Mouse (Mus musculus) neural tube, embryonic 14.5 days (tissue): ENCODE data around the gene Man2b2. TPM values are rescaled to one million over a fixed set of nuclear protein-coding genes. Genes with fewer than 3 reads are reported as not detected.

Experiments used
- ATAC-seq: fragments of 200-750 bp; cut with Nextera tagmentation; 2 replicates; pipeline ENCODE4 v1.8.0; 2017; ENCODE audit warnings: low read depth, mild to moderate bottlenecking, moderate TSS enrichment, moderate library complexity
- H3K27ac ChIP-seq: fragments of 300-500 bp; sonication (generic); 2 replicates; pipeline ENCODE4 v1.5.1; 2014; ENCODE audit warnings: low read depth, mild to moderate bottlenecking, control low read depth, low read length, moderate library complexity, mixed read lengths
- H3K27me3 ChIP-seq: fragments of 300-500 bp; sonication (generic); 2 replicates; pipeline ENCODE4 v1.6.1; 2014; ENCODE audit warnings: low read length; ENCODE audit not compliant: control insufficient read depth, insufficient read depth
- H3K36me3 ChIP-seq: fragments of 300-500 bp; sonication (generic); 2 replicates; pipeline ENCODE4 v1.6.1; 2014; ENCODE audit warnings: low read length, mixed read lengths; ENCODE audit not compliant: control insufficient read depth, insufficient read depth
- H3K4me1 ChIP-seq: fragments of 300-500 bp; sonication (generic); 2 replicates; pipeline ENCODE4 v1.6.1; 2014; ENCODE audit warnings: low read length; ENCODE audit not compliant: control insufficient read depth, insufficient read depth
- H3K4me2 ChIP-seq: fragments of 300-500 bp; sonication (generic); 2 replicates; pipeline ENCODE4 v1.6.1; 2014; ENCODE audit warnings: mild to moderate bottlenecking, low read depth, low read length, control low read depth
- H3K4me3 ChIP-seq: fragments of 300-500 bp; sonication (generic); 2 replicates; pipeline ENCODE4 v1.5.1; 2014; ENCODE audit warnings: low read depth, low read length, control low read depth, mixed read lengths
- H3K9ac ChIP-seq: fragments of 300-500 bp; sonication (generic); replicated peaks from 2 replicates; pipeline ENCODE4 v1.6.1; 2014; ENCODE audit warnings: low read depth, mild to moderate bottlenecking, control low read depth, low read length, mixed read lengths
- H3K9me3 ChIP-seq: fragments of 300-500 bp; sonication (generic); 2 replicates; pipeline ENCODE4 v1.6.1; 2016; ENCODE audit warnings: low read length; ENCODE audit not compliant: control insufficient read depth
- WGBS: fragments of 180-500 bp; shearing (Covaris S2); extraction: QIAGEN DNeasy Blood & Tissue Kit; methylation state at CpG from one replicate; pipeline ENCODE4 v1.1.7; 2014; 5-methylcytosine and 5-hydroxymethylcytosine counted together
- polyA plus RNA-seq: library from polyadenylated mRNA; unstranded; fragments of >200 nt; fragmentation: Nextera tagmentation; extraction: Ambion mirVana; gene quantifications from 2 replicates; pipeline ENCODE4 v1.2.1, GENCODE M21; 2014

Gene Man2b2
- polyA plus RNA-seq, 1 experiment from 2014 or later = 12.2 TPM

DNA sequence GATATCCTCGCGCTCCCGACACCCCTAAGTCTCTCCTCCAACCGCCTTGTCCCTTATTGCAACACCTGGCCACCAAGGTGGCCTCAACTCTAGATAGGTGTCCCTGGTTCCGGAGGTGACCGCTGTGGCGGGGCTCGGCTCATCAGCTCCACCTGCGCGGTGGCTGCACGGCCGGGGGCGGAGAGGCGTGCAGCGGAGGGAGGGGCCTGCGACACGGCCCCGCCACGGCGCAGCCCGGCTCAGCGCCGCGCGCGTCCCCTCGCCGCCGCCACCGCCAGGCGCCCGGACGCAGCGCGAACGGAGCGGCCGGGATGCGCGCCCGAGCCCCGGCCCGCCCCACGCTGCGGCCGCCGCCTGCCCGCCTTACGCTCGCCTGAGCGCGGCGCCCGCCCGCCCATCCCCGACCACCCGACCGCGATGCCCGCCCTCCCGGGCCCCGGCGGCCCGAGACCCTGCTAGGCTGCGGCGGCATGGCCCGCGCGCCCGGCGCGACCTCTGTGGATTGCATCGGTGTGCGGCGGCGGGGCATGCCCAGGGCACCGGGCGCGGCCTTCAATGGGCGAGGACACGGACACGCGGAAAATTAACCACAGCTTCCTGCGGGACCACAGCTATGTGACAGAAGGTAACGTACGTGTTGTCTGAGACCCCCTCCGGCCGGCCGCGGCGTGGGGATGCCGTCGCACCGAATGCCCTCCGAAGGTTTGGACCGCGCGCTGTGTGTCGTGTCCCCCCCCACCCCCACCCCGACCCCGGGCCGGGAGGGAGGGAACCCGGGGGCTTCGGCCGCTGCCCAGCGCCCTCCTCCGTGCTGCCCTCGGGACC, 38.0 kb upstream of the Man2b2 start, which contains the start of gene Ppp2r2c:
Gene Ppp2r2c (plus strand): TSS at position 248 of the 825 bp plus-strand sequence.
- Histone ChIP-seq H3K27me3 (peaks cover 27% of the 10 kb centered on the region), H3K36me3 (no peaks in the 10 kb centered on the region), H3K9me3 (no peaks in the 10 kb centered on the region), H3K4me1 (0 out of 2 replicates have a peak, but pooled peaks cover 15% of the 10 kb centered on the region), H3K4me2 (peak within 1 kb of the TSS; percentile 82), H3K27ac (peak within 1 kb of the TSS; percentile 82), H3K9ac (peak within 1 kb of the TSS; percentile 87), H3K4me3 (peak within 1 kb of the TSS; percentile 61)
- WGBS = under 1% methylated on average over 60 of the region's 108 CpGs
- ATAC-seq = peak; percentile 79

DNA sequence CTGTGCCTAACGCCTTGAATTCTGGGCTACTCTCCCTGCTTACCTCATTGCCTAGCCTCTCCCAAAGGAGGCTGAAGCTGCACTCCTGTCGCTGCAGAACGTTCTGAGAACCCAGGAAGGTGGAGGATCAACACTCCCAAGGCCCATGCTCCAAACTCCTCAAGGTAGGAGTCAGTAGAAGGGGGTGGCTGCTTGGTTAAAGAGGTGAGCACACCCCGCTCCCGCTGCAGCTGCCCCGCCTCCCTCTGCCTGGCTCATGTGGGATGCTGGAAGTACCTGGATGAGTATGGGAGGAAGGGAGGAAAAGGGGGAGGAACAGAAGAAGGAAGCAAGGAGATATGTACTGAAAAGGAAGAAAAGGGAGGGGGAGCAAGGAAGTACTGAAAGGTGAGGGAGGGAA, 37.1 kb upstream of the Man2b2 start:
- Histone ChIP-seq H3K36me3 (no peaks in the 10 kb centered on the region), H3K9ac (peak overlapping the region; percentile 87; the same call in 1 of the 2 replicates), H3K4me2 (peak overlapping the region; percentile 82), H3K4me1 (0 out of 2 replicates have a peak, but pooled peaks cover 15% of the 10 kb centered on the region), H3K9me3 (no peaks in the 10 kb centered on the region), H3K4me3 (peak overlapping the region; percentile 61), H3K27me3 (peaks cover 27% of the 10 kb centered on the region), H3K27ac (no peak overlapping the region)
- ATAC-seq = no peak; the same call in 1 of the 2 replicates
- WGBS = 5% methylated on average over 6 of the region's 6 CpGs

DNA sequence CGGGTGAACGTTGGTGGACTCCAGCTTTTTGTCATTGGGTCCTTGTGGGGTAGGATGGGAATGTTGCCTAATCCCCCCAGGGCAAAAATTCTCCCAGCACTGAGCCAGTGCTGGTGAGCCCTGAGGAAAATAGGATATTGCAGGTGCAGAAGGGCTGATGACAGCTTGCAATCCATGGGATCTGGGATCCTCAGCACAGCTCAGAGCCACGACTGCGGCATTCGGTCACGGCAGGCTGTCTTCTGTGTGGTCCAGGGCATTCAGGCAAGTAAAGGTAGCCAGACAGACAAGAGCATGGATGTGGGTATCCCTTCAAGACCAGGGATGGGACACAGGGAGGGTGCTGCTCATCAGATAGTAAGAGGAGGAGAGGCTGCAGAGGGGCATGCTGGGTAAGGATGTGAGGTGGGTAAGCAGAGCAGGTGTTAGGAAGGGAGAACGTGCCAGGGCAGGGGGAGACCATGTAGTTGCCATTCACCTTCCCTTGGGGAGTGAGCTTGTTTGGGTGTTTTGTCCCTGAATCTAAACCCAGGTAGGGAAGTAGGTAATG, 36.3 kb upstream of the Man2b2 start:
- Histone ChIP-seq H3K4me1 (0 out of 2 replicates have a peak, but pooled peaks cover 15% of the 10 kb centered on the region), H3K4me3 (no peak overlapping the region), H3K9ac (no peak overlapping the region), H3K36me3 (no peaks in the 10 kb centered on the region), H3K4me2 (peak overlapping the region; percentile 82; the same call in 1 of the 2 replicates), H3K27me3 (peaks cover 27% of the 10 kb centered on the region), H3K9me3 (no peaks in the 10 kb centered on the region), H3K27ac (no peak overlapping the region)
- no peak for ATAC-seq
- 64% methylated on average over 7 of the region's 7 CpGs for WGBS

DNA sequence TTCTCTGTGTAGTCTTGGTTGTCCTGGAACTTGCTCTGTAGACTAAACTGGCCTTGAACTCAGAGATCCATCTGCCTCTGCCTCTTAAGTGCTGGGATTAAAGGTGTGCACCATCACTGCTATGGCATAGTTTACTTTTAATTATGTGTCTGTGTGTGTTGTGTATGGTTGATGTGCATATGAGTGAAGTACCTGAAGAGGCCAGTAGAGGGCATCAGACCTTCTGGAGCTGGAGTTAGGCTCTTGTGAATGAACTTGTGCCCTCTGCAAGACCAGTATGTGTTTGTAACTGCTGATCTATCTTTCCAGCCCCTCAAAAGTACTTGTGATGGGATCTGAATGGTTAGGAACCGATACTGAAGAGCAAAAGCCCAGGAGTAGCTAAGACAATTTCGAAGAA, 30.6 kb upstream of the Man2b2 start:
- no peaks in the 10 kb centered on the region for H3K36me3 ChIP-seq
- no peaks in the 10 kb centered on the region for H3K4me1 ChIP-seq
- H3K9ac ChIP-seq = no peak overlapping the region
- 94% methylated on average over 2 of the region's 2 CpGs for WGBS
- no peak overlapping the region for H3K4me2 ChIP-seq
- H3K27ac ChIP-seq = no peak overlapping the region
- no peaks in the 10 kb centered on the region for H3K9me3 ChIP-seq
- no peaks in the 10 kb centered on the region for H3K27me3 ChIP-seq
- no peak for ATAC-seq
- H3K4me3 ChIP-seq = no peak overlapping the region

DNA sequence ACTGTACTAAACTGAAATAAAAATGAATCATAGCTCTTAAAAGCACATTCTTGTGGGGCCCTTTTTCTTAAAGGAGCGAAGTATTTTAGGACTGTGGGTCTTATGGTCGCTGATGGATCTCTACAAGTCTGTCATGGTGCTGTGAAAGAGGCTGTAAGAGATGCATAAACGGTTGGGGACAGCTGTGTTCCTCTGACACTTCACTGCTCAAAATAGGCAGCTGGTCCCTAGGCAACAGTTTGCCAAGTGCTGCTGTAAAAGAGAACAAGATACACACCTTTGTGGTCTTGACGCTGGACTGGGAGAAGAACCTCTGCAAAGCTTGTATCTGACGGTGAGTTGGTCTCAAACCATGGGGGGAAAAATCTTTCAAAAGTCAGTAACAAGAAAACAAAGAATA, 27.1 kb upstream of the Man2b2 start:
- Histone ChIP-seq H3K4me1 (no peaks in the 10 kb centered on the region), H3K9ac (no peak overlapping the region), H3K27me3 (no peaks in the 10 kb centered on the region), H3K4me3 (no peak overlapping the region), H3K4me2 (no peak overlapping the region), H3K36me3 (no peaks in the 10 kb centered on the region), H3K9me3 (no peaks in the 10 kb centered on the region), H3K27ac (no peak overlapping the region)
- no peak for ATAC-seq
- 61% methylated on average over 5 of the region's 5 CpGs for WGBS

DNA sequence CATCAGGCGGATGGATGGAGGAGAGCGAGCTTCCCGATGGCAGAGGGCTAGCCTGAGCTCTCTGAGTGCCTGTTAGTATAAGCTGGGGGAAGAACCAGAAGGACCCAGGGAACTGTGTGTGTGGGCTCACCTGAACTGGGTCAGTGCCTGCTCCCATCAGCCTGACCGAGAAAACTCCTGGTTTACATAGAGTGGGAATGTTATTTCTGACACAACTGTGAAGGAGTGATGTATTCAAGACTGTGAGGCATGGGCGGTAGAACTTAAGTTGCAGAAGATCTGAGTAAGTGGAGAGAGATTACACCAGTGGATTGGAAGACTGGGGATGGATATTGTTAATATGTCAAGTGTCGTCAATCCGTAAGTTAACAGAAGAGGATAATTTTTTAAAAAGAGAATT, 26.1 kb upstream of the Man2b2 start:
- no peak overlapping the region for H3K4me3 ChIP-seq
- H3K9ac ChIP-seq = no peak overlapping the region
- H3K4me1 ChIP-seq = peaks cover 6% of the 10 kb centered on the region; the same call in 1 of the 2 replicates
- H3K4me2 ChIP-seq = no peak overlapping the region
- no peaks in the 10 kb centered on the region for H3K36me3 ChIP-seq
- no peak for ATAC-seq
- no peaks in the 10 kb centered on the region for H3K27me3 ChIP-seq
- no peaks in the 10 kb centered on the region for H3K9me3 ChIP-seq
- 90% methylated on average over 7 of the region's 7 CpGs for WGBS
- no peak overlapping the region for H3K27ac ChIP-seq

DNA sequence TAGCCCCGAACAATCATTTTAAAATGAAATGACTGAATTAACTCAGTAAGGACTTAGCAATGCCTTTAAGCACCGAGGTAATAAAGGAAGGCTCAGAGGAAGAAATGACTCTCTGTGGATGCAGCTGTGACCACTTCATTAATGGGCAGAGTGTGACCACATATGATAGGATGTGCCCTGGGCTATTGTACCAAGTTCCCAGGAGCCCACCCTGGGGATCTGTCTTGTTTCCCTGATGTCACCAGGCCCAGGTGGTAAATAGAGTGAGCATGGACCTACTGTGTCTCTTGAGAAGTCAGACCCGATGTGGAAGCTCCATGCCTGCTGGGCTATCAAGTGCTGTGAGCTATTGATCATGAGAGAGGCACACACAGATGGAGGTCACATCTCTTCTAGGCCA, 24.7 kb upstream of the Man2b2 start:
- Histone ChIP-seq H3K27ac (no peak overlapping the region), H3K36me3 (no peaks in the 10 kb centered on the region), H3K9me3 (no peaks in the 10 kb centered on the region), H3K4me3 (no peak overlapping the region), H3K4me1 (peaks cover 8% of the 10 kb centered on the region; the same call in 1 of the 2 replicates), H3K4me2 (no peak overlapping the region), H3K27me3 (no peaks in the 10 kb centered on the region), H3K9ac (no peak overlapping the region)
- WGBS = 47% methylated on average over 3 of the region's 3 CpGs
- no peak for ATAC-seq

DNA sequence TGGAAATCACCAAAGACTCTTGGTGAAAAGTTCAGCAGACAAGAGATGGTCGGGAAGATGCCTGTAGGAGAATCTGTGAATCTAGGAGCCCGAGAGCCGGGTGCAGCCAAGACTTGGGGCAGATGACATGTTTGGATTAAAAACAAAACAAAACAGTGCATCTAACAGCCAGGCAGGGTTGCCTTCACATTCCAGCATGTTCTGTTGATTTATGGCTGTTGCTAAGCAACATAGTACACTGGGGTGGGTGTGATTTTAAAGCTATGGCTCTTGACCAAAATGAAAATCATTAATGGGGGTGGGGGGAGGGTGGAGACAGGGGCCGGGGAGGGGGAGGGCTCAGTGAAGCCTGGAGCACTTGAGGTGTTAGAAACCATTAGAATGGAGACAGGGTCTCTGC, 21.1 kb upstream of the Man2b2 start:
- Histone ChIP-seq H3K36me3 (no peaks in the 10 kb centered on the region), H3K27ac (no peak overlapping the region), H3K9ac (no peak overlapping the region), H3K4me2 (no peak overlapping the region), H3K27me3 (no peaks in the 10 kb centered on the region), H3K4me3 (no peak overlapping the region), H3K9me3 (no peaks in the 10 kb centered on the region), H3K4me1 (peaks cover 8% of the 10 kb centered on the region; the same call in 1 of the 2 replicates)
- no peak; the same call in 1 of the 2 replicates for ATAC-seq
- 43% methylated on average over 4 of the region's 4 CpGs for WGBS

DNA sequence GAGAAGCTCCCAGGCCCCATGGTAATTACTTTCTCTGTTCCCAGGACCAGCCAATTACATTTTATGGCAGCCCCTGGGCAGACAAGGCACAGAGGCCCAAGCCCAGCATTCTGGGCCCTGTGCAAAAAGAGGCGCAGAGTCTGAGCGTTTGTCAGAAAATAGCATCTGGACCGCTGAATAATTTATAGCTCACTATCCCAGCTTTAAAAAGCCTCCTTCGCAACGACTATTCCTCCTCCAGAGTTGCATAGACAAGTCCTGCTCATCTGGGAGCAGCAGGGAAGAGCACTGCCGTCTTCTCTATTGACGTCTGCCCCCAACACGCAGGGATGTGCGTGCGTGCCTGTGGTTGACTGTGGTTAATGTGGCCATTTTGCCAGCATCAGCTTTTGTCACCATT, 14.0 kb upstream of the Man2b2 start:
- Histone ChIP-seq H3K4me1 (0 out of 2 replicates have a peak, but pooled peaks cover 4% of the 10 kb centered on the region), H3K36me3 (no peaks in the 10 kb centered on the region), H3K4me3 (no peak overlapping the region), H3K9me3 (no peaks in the 10 kb centered on the region), H3K27me3 (no peaks in the 10 kb centered on the region), H3K9ac (no peak overlapping the region), H3K4me2 (no peak overlapping the region), H3K27ac (peak overlapping the region; percentile 55; the same call in 1 of the 2 replicates)
- peak; percentile 73 for ATAC-seq
- 20% methylated on average over 10 of the region's 10 CpGs for WGBS
